Mouse (Mus musculus) megakaryocyte, embryonic 14.5 days (primary cell): ENCODE data around the gene Ern1.

Experiments used
- FLI1 ChIP-seq: IDR thresholded peaks from 2 replicates; pipeline ENCODE4 v1.6.1; 2012; ENCODE audit warnings: low read length, inconsistent platforms, mixed read lengths
- GATA1 ChIP-seq: IDR thresholded peaks from 3 replicates; pipeline ENCODE4 v1.6.1; 2012; ENCODE audit warnings: mixed read lengths, low read length, inconsistent platforms, borderline replicate concordance

DNA sequence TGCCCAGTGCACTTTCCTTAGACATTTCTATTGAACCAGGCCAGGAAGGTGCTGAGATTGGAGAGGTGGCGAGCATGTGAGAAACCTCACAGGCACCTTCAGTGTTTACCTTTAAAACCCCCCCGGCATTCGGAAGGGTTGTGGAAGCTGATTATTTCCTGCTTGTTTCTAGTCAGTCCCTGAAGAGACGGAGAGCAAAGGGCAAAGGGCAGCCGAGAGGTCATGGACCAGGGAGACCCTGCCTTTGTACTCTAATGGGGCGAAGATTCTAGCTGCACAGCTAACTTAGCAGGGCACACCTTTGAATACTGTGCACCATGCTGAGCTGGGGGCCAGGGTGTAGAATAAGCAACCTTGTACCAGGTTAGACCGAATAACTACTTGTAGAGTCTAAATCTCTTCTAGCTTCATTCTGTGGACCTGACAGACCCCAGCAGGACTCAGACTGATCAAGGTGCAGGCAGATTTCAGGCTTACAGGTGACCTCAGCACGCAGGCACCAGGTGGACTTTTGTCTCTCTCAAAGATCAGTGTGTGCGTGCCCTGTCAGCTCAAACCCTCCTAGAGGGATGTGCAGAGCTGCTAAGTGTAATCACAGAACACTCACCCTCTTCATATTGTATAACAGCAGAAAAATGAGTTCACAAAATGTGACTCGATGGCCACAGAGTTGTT is 39.6 kb upstream of the Ern1 start:
- no peak for TF ChIP-seq GATA1
- no peak for TF ChIP-seq FLI1
